Mouse (Mus musculus) T-cell, adult 2 months (primary cell): ENCODE data around the gene Tmem126a.

ENCODE experiments used
- DNase-seq: peaks from one replicate; pipeline ENCODE4 v3.0.0; 2022; ENCODE audit warnings: low spot score

Gene Tmem126a

GRCm38 (mm10) chr7:90456845-90457468, at the start of gene Tmem126a:
Tmem126a (minus strand) TSS chr7:90457229.
- DNase-seq = peak; percentile 69

GRCm38 (mm10) chr7:90482607-90483006, 25.6 kb upstream of the Tmem126a start:
- no peak for DNase-seq

- DNase-seq = no peak
These were observed 19.6 kb upstream of the Tmem126a start, which contains the start of gene Dlg2 for GRCm38 (mm10) chr7:90476313-90477245. Dlg2 (plus strand) TSS chr7:90476672.

- peak; percentile 98 for DNase-seq
These were observed 18.8 kb upstream of the Tmem126a start, which contains the start of gene Tmem126b for GRCm38 (mm10) chr7:90475793-90476312. Tmem126b (minus strand) TSS chr7:90476001.

- peak; percentile 20 for DNase-seq
These were observed 16.5 kb upstream of the Tmem126a start for GRCm38 (mm10) chr7:90473511-90473910.

- DNase-seq = no peak
These were observed 4.4 kb upstream of the Tmem126a start for GRCm38 (mm10) chr7:90461441-90461840.

- DNase-seq = peak; percentile 57
These were observed 3.9 kb upstream of the Tmem126a start for GRCm38 (mm10) chr7:90460930-90461329.

- no peak for DNase-seq
These were observed 3.3 kb upstream of the Tmem126a start for GRCm38 (mm10) chr7:90460330-90460729.

GRCm38 (mm10) chr7:90457517-90457916, 488 bp upstream of the Tmem126a start:
- DNase-seq = no peak

GRCm38 (mm10) chr7:90456149-90456844, 732 bp downstream of the Tmem126a start:
- DNase-seq = no peak

- DNase-seq = no peak
These were observed 12.8 kb downstream of the Tmem126a start for GRCm38 (mm10) chr7:90444206-90444605.

GRCm38 (mm10) chr7:90443101-90444091, 13.6 kb downstream of the Tmem126a start:
- DNase-seq = peak; percentile 71

GRCm38 (mm10) chr7:90442518-90443080, 14.4 kb downstream of the Tmem126a start, which contains the start of gene Crebzf:
Crebzf (plus strand) TSS chr7:90442729.
- peak; percentile 97 for DNase-seq

GRCm38 (mm10) chr7:90442070-90442469, 15.0 kb downstream of the Tmem126a start:
- DNase-seq = no peak

- no peak for DNase-seq
These were observed 17.0 kb downstream of the Tmem126a start for GRCm38 (mm10) chr7:90440044-90440443.

- DNase-seq = no peak
These were observed 24.8 kb downstream of the Tmem126a start for GRCm38 (mm10) chr7:90432221-90432620.

- DNase-seq = no peak
These were observed 30.0 kb downstream of the Tmem126a start for GRCm38 (mm10) chr7:90427006-90427405.

GRCm38 (mm10) chr7:90426020-90427001, 30.7 kb downstream of the Tmem126a start, which contains the start of gene Ccdc89:
Ccdc89 (plus strand) TSS chr7:90426577.
- DNase-seq = peak; percentile 47

- DNase-seq = peak; percentile 67
These were observed 47.1 kb downstream of the Tmem126a start for GRCm38 (mm10) chr7:90409934-90410333.
